Mouse (Mus musculus) midbrain, embryonic 12.5 days (tissue): Measurements from ENCODE around the gene Gm28043. TPM values are rescaled to one million over a fixed set of nuclear protein-coding genes. Genes with fewer than 3 reads are reported as not detected.

Experiments used
- ATAC-seq: fragments of 200-750 bp; cut with Nextera tagmentation; 2 replicates; pipeline ENCODE4 v1.8.0; 2017; ENCODE audit warnings: low read depth, moderate TSS enrichment, moderate library complexity; ENCODE audit not compliant: low FRiP score
- H3K27ac ChIP-seq: fragments of 300-500 bp; sonication (generic); replicated peaks from 2 replicates; pipeline ENCODE4 v1.5.1; 2016; ENCODE audit warnings: mild to moderate bottlenecking
- H3K27me3 ChIP-seq: fragments of 300-500 bp; sonication (generic); 2 replicates; pipeline ENCODE4 v1.6.1; 2016; ENCODE audit warnings: mild to moderate bottlenecking
- H3K36me3 ChIP-seq: fragments of 300-500 bp; sonication (generic); 2 replicates; pipeline ENCODE4 v1.6.1; 2016
- H3K4me1 ChIP-seq: fragments of 300-500 bp; sonication (generic); 2 replicates; pipeline ENCODE4 v1.6.1; 2016
- H3K4me2 ChIP-seq: fragments of 300-500 bp; sonication (generic); replicated peaks from 2 replicates; pipeline ENCODE4 v1.6.1; 2016; ENCODE audit warnings: mild to moderate bottlenecking, moderate library complexity
- H3K4me3 ChIP-seq: fragments of 300-500 bp; sonication (generic); 2 replicates; pipeline ENCODE4 v1.5.1; 2016; ENCODE audit warnings: mild to moderate bottlenecking
- H3K9ac ChIP-seq: fragments of 300-500 bp; sonication (generic); replicated peaks from 2 replicates; pipeline ENCODE4 v1.6.1; 2016; ENCODE audit warnings: mild to moderate bottlenecking, moderate library complexity
- H3K9me3 ChIP-seq: fragments of 300-500 bp; sonication (generic); 2 replicates; pipeline ENCODE4 v1.6.1; 2016; ENCODE audit warnings: mild to moderate bottlenecking
- WGBS: fragments of 180-500 bp; shearing (Covaris S2); methylation state at CpG from one replicate; pipeline ENCODE4 v1.1.7; 2016; 5-methylcytosine and 5-hydroxymethylcytosine counted together
- polyA plus RNA-seq: library from polyadenylated mRNA; unstranded; fragments of >200 nt; fragmentation: Nextera tagmentation; extraction: Ambion mirVana; gene quantifications from 2 replicates; pipeline ENCODE4 v1.2.1, GENCODE M21; 2016

Gm28043 gene
- polyA plus RNA-seq, 1 experiment from 2014 or later = 5.0 TPM

- ATAC-seq = no peak
- no peaks in the 10 kb centered on the region for H3K27me3 ChIP-seq
- H3K9me3 ChIP-seq = no peaks in the 10 kb centered on the region
- peaks cover 11% of the 10 kb centered on the region for H3K4me1 ChIP-seq
- H3K27ac ChIP-seq = no peak overlapping the region
- peaks cover 19% of the 10 kb centered on the region for H3K36me3 ChIP-seq
- H3K9ac ChIP-seq = no peak overlapping the region
- H3K4me3 ChIP-seq = no peak overlapping the region
- H3K4me2 ChIP-seq = no peak overlapping the region
- WGBS = 90% methylated on average over 6 of the region's 6 CpGs
Measured at GRCm38 (mm10) chr17:29662145-29662544, 47.5 kb downstream of the Gm28043 start.

DNA sequence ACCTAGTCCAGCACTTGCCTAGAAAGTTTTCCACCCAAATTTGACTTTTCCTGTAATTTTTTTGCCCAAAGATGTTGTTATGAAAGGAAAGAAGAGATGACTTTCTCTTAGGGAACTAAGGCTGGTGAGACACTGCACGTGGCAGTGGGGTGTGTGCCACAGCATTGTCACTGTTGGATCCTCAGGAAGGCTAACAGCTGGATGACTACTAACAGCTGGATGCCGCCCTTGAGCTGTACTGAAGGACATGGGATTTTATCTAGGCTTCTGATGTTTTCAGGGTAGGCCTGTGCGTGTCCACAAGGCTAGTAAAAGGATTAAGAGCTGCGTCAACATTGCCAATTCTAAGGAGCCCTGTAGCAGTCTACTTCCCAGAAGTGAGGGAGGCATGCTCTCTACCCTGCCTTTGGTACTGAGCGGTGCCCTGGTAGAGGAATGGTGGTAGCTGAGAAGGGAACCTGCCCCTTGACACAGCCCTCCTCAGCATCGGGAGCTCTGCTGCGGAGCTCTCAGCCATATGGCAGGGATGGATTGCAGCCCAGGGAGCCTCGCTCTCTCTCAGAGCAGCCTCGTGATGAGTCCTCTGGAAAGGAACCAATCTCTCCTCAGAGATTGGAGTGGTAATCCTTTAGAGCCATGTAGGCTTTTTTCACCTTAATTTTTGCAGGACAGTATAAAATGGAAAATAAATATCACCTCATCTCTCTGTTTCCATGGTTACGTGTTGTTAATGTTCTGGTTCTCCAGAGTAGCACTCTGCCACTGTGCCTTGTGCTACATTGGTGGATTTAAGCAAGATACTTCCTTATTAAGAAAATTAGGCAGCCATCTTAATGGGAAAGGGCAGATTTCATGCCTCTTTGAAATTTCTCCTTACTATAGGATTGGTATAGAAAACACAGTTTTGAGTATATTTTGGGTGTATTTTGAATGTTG, 53.6 kb downstream of the Gm28043 start:
- H3K27ac ChIP-seq = peak overlapping the region; percentile 40
- ATAC-seq = no peak

GRCm38 (mm10) chr17:29669030-29669429, 54.4 kb downstream of the Gm28043 start:
- Histone ChIP-seq H3K27ac (no peak overlapping the region), H3K27me3 (no peaks in the 10 kb centered on the region), H3K4me3 (no peak overlapping the region), H3K9me3 (no peaks in the 10 kb centered on the region), H3K4me2 (no peak overlapping the region), H3K9ac (no peak overlapping the region), H3K36me3 (peaks cover 34% of the 10 kb centered on the region), H3K4me1 (peaks cover 6% of the 10 kb centered on the region; the same call in 1 of the 2 replicates)
- WGBS = 92% methylated on average over 4 of the region's 4 CpGs
- no peak for ATAC-seq

More for the DNA sequence above, 53.6 kb downstream of the Gm28043 start:
- Histone ChIP-seq H3K27me3 (no peaks in the 10 kb centered on the region), H3K4me2 (no peak overlapping the region), H3K4me1 (peaks cover 6% of the 10 kb centered on the region; the same call in 1 of the 2 replicates), H3K36me3 (peaks cover 30% of the 10 kb centered on the region), H3K4me3 (no peak overlapping the region), H3K9me3 (no peaks in the 10 kb centered on the region), H3K9ac (0 out of 2 replicates have a peak overlapping the region, but pooled peaks have one; percentile 5)
- WGBS = 67% methylated on average over 10 of the region's 10 CpGs

GRCm38 (mm10) chr17:29669936-29670335, 55.3 kb downstream of the Gm28043 start:
- no peak overlapping the region for H3K9ac ChIP-seq
- ATAC-seq = no peak
- no peaks in the 10 kb centered on the region for H3K9me3 ChIP-seq
- H3K27me3 ChIP-seq = no peaks in the 10 kb centered on the region
- no peak overlapping the region for H3K27ac ChIP-seq
- peaks cover 39% of the 10 kb centered on the region for H3K36me3 ChIP-seq
- no peak overlapping the region for H3K4me3 ChIP-seq
- no peak overlapping the region for H3K4me2 ChIP-seq
- peaks cover 6% of the 10 kb centered on the region; the same call in 1 of the 2 replicates for H3K4me1 ChIP-seq

- H3K4me3 ChIP-seq = no peak overlapping the region
- H3K36me3 ChIP-seq = peaks cover 47% of the 10 kb centered on the region
- no peak for ATAC-seq
- H3K27me3 ChIP-seq = no peaks in the 10 kb centered on the region
- H3K27ac ChIP-seq = no peak overlapping the region
- H3K4me1 ChIP-seq = peaks cover 6% of the 10 kb centered on the region; the same call in 1 of the 2 replicates
- WGBS = 94% methylated on average over 2 of the region's 2 CpGs
- H3K9ac ChIP-seq = no peak overlapping the region
- H3K9me3 ChIP-seq = no peaks in the 10 kb centered on the region
- no peak overlapping the region for H3K4me2 ChIP-seq
Measured at GRCm38 (mm10) chr17:29671021-29671420, 56.3 kb downstream of the Gm28043 start.

- no peaks in the 10 kb centered on the region for H3K27me3 ChIP-seq
- H3K4me2 ChIP-seq = no peak overlapping the region
- H3K4me3 ChIP-seq = no peak overlapping the region
- 93% methylated on average over 4 of the region's 4 CpGs for WGBS
- H3K27ac ChIP-seq = no peak overlapping the region
- no peaks in the 10 kb centered on the region for H3K9me3 ChIP-seq
- H3K4me1 ChIP-seq = peaks cover 3% of the 10 kb centered on the region; the same call in 1 of the 2 replicates
- no peak overlapping the region for H3K9ac ChIP-seq
- H3K36me3 ChIP-seq = peaks cover 64% of the 10 kb centered on the region
- no peak for ATAC-seq
Measured at GRCm38 (mm10) chr17:29673325-29673724, 58.6 kb downstream of the Gm28043 start.

GRCm38 (mm10) chr17:29678526-29678925, 63.9 kb downstream of the Gm28043 start:
- no peak overlapping the region for H3K4me2 ChIP-seq
- peaks cover 95% of the 10 kb centered on the region for H3K36me3 ChIP-seq
- H3K9me3 ChIP-seq = no peaks in the 10 kb centered on the region
- 90% methylated on average over 8 of the region's 8 CpGs for WGBS
- no peak overlapping the region for H3K9ac ChIP-seq
- no peak overlapping the region for H3K27ac ChIP-seq
- no peak for ATAC-seq
- no peak overlapping the region for H3K4me3 ChIP-seq
- 0 out of 2 replicates have a peak, but pooled peaks cover 4% of the 10 kb centered on the region for H3K4me1 ChIP-seq
- no peaks in the 10 kb centered on the region for H3K27me3 ChIP-seq

DNA sequence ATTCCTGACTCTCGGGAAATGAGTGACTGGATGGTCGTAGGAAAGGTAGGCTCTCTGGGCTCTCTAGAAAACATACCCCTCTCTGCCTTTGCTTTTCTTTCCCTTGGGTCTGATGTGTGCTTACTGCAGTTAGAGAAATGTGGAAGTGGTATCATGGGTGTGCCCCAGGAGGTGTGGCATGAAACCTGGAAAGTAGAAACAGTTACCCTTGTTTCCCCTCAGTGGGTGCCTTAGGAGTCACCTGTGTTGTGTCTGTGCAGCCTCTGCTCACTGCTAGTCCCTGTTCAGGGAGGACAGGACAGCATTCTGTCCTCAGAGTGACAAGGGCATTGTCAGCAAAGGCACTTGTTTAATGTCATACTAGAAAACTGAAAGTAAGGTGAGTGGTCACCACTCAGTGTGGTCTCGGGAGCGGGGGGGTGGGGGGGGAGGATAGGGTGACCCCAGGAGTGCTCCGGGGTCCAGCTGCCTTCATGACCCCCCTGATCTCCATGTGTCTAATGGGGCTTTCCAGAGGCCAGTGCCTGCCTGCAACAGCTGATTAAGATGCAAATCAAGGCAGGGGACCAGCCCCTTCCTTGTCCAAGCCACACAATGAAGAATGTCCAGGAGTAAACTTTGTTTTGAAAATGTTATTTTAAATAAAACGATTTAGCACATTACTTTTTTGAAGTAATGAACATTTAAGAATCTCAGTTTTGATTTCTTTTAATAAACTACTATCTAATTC, 64.5 kb downstream of the Gm28043 start:
- Histone ChIP-seq H3K27ac (0 out of 2 replicates have a peak overlapping the region, but pooled peaks have one; percentile 25), H3K27me3 (no peaks in the 10 kb centered on the region), H3K4me2 (no peak overlapping the region), H3K4me3 (no peak overlapping the region), H3K9me3 (no peaks in the 10 kb centered on the region), H3K36me3 (peaks cover 94% of the 10 kb centered on the region), H3K4me1 (0 out of 2 replicates have a peak, but pooled peaks cover 4% of the 10 kb centered on the region), H3K9ac (no peak overlapping the region)
- ATAC-seq = no peak
- WGBS = 89% methylated on average over 6 of the region's 6 CpGs

DNA sequence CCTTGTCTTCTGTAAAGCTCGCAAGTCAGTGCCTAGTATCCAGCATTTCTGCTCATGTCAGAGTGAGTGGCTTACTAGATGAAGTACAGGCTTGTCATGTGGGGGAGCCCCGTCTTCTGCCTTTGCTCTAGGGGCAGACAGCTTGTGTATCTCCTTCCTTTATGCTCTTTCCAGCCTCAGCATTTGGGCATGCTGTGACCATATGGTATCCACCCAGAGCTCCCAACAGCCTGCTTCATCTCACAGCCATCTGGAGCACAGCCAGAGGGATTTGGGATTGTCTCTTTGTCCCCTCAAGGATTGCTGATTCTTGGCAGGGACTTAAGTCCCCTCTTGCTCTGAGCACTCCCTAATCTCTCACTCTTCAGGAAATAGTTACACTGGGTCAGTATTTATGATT, 65.5 kb downstream of the Gm28043 start:
- no peaks in the 10 kb centered on the region for H3K27me3 ChIP-seq
- 74% methylated on average over 2 of the region's 2 CpGs for WGBS
- H3K9ac ChIP-seq = no peak overlapping the region
- 0 out of 2 replicates have a peak, but pooled peaks cover 4% of the 10 kb centered on the region for H3K4me1 ChIP-seq
- no peak overlapping the region for H3K4me2 ChIP-seq
- no peaks in the 10 kb centered on the region for H3K9me3 ChIP-seq
- ATAC-seq = no peak
- no peak overlapping the region for H3K4me3 ChIP-seq
- H3K27ac ChIP-seq = peak overlapping the region; percentile 61; the same call in 1 of the 2 replicates
- peaks cover 95% of the 10 kb centered on the region for H3K36me3 ChIP-seq

DNA sequence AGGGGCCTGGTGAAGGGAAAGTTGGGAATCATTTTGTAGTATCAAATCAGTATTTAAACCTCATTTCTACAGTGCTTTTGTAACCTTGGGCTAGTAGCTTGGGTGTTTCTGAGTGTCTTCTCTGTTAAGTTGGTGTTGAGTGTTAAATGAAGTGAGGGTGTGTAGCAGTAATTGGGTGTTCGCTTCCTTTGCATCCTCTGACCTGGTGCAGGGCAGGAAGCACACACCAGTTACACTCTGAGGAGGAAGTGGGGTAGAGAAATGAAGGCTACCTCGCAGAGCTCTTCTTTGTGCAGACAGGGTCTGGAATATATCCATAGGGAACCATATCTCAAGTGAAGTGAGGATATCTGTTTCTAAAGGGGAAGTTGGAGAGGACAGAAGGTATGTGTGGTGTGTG, 66.2 kb downstream of the Gm28043 start:
- no peak overlapping the region for H3K4me3 ChIP-seq
- no peak for ATAC-seq
- no peaks in the 10 kb centered on the region for H3K9me3 ChIP-seq
- H3K27me3 ChIP-seq = no peaks in the 10 kb centered on the region
- H3K4me2 ChIP-seq = no peak overlapping the region
- 0 out of 2 replicates have a peak, but pooled peaks cover 4% of the 10 kb centered on the region for H3K4me1 ChIP-seq
- H3K36me3 ChIP-seq = peaks cover 95% of the 10 kb centered on the region
- 0 out of 2 replicates have a peak overlapping the region, but pooled peaks have one; percentile 61 for H3K27ac ChIP-seq
- WGBS = 90% methylated on average over 2 of the region's 2 CpGs
- no peak overlapping the region for H3K9ac ChIP-seq

DNA sequence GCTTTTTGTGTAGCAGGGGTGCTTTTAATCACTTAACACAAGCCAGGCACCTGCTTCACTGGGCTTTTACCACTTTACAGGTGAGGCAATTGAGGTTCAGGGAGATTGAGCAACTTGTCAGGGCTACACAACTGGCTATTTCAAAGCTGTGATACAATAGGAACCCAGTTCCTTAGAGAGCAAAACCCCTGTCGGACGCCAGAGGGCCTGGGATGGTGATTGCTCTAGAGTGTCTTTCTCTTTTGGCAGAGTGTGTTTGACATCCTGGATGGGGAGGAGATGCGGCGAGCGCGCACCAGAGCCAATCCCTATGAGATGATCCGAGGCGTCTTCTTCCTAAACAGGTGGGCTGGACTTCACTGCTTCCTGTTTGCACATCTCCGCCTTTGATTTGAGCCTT, 67.0 kb downstream of the Gm28043 start:
- Histone ChIP-seq H3K4me2 (no peak overlapping the region), H3K9me3 (no peaks in the 10 kb centered on the region), H3K27me3 (no peaks in the 10 kb centered on the region), H3K27ac (no peak overlapping the region), H3K36me3 (peaks cover 95% of the 10 kb centered on the region), H3K4me3 (no peak overlapping the region), H3K4me1 (0 out of 2 replicates have a peak, but pooled peaks cover 4% of the 10 kb centered on the region), H3K9ac (no peak overlapping the region)
- 94% methylated on average over 9 of the region's 9 CpGs for WGBS
- ATAC-seq = no peak

DNA sequence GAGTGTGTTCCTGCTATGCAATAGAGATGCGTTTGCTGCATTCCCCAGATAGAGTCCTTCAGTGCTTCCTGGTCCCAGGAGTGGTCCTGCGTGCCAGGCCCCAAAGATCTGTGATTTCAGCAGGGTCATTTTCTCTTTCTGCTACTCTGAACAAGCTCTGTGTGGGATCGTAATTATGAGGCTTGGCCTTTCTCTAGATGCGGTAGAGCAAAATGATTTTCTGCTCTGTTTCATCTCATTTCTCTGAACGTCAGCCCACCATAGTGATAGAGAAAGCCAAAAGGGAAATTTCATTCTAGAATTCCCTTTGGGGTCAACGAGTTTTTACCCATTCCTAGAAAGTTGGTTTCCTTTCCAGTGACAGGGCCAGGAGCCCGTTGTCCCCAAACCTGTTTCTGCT, 67.6 kb downstream of the Gm28043 start:
- Histone ChIP-seq H3K27me3 (no peaks in the 10 kb centered on the region), H3K4me2 (no peak overlapping the region), H3K4me1 (0 out of 2 replicates have a peak, but pooled peaks cover 4% of the 10 kb centered on the region), H3K4me3 (no peak overlapping the region), H3K9me3 (no peaks in the 10 kb centered on the region), H3K9ac (no peak overlapping the region), H3K27ac (no peak overlapping the region), H3K36me3 (peaks cover 95% of the 10 kb centered on the region)
- ATAC-seq = no peak
- 83% methylated on average over 7 of the region's 7 CpGs for WGBS
